Mouse (Mus musculus) T-helper 1 cell (primary cell): ENCODE data around the gene Tex19.1.

Experiments
- in situ Hi-C: fragments of 300-600 bp; cut with MboI, MseI; formaldehyde crosslinking; loops from one replicate; pipeline ENCODE4 v1.15.1; 2025; ENCODE audit warnings: high pct_unique_total_duplicates

Gene Tex19.1

GRCm38 (mm10) chr11:121143325-121144015 is 2.5 kb upstream of the Tex19.1 start:
- in situ Hi-C loops: no loop called here

- in situ Hi-C loops: no loop called here
These were observed 2.2 kb downstream of the Tex19.1 start for GRCm38 (mm10) chr11:121148193-121148592.

GRCm38 (mm10) chr11:121154203-121154602 is 8.3 kb downstream of the Tex19.1 start:
- in situ Hi-C loops: no loop called here

GRCm38 (mm10) chr11:121156411-121156891 is 10.5 kb downstream of the Tex19.1 start:
- in situ Hi-C loops: no loop called here

GRCm38 (mm10) chr11:121159971-121160370 is 14.0 kb downstream of the Tex19.1 start, which contains the start of gene Uts2r:
Uts2r (plus strand) TSS chr11:121160271.
- in situ Hi-C loops: no loop called here

- in situ Hi-C loops: no loop called here
These were observed 14.8 kb downstream of the Tex19.1 start for GRCm38 (mm10) chr11:121160636-121161346.

GRCm38 (mm10) chr11:121163751-121164150 is 17.8 kb downstream of the Tex19.1 start:
- in situ Hi-C loops: no loop called here

GRCm38 (mm10) chr11:121173203-121173602 is 27.3 kb downstream of the Tex19.1 start:
- in situ Hi-C loops: no loop called here

GRCm38 (mm10) chr11:121174234-121174633 is 28.3 kb downstream of the Tex19.1 start:
- in situ Hi-C loops: no loop called here

GRCm38 (mm10) chr11:121176285-121177270 is 30.6 kb downstream of the Tex19.1 start:
- in situ Hi-C loops: no loop called here

- in situ Hi-C loops: no loop called here
These were observed 43.7 kb downstream of the Tex19.1 start for GRCm38 (mm10) chr11:121189681-121190080.

GRCm38 (mm10) chr11:121192742-121193141 is 46.8 kb downstream of the Tex19.1 start:
- in situ Hi-C loops: no loop called here

GRCm38 (mm10) chr11:121193415-121193814 is 47.5 kb downstream of the Tex19.1 start:
- in situ Hi-C loops: no loop called here
